Mouse (Mus musculus) CH12.LX (cell line): ENCODE measurements at regions not wholly inside any gene's neighbourhood (a gene's known extent, or its start where the extent isn't known, plus 50 kb on each side); places are given as distances from the start of the nearest gene placed in this dataset.

Experiments
- CTCF ChIP-seq, 2 experiments: IDR thresholded peaks in 1 of 2; conservative IDR thresholded peaks in 1 of 2; 2 replicates each; pipeline ENCODE4 v1.5.1; 2011 to 2012; ENCODE audit warnings: low read depth in 2 of 2, low read length in 2 of 2, improper control_type of control experiment in 1 of 2, inconsistent platforms in 1 of 2, mild to moderate bottlenecking in 1 of 2, moderate library complexity in 1 of 2
- ELF1 ChIP-seq: IDR thresholded peaks from 2 replicates; pipeline ENCODE4 v1.6.1; 2014; ENCODE audit warnings: low read depth, mild to moderate bottlenecking, inconsistent platforms, low read length, improper control_type of control experiment
- MAX ChIP-seq: IDR thresholded peaks from 2 replicates; pipeline ENCODE4 v1.6.1; 2011; ENCODE audit warnings: low read length, improper control_type of control experiment
- MAZ ChIP-seq: IDR thresholded peaks from 2 replicates; pipeline ENCODE4 v1.6.1; 2012; ENCODE audit warnings: low read depth, mild to moderate bottlenecking, inconsistent platforms, low read length, improper control_type of control experiment, moderate library complexity
- POLR2A ChIP-seq: IDR thresholded peaks from 2 replicates; pipeline ENCODE4 v1.6.1; 2011; ENCODE audit warnings: low read depth, mild to moderate bottlenecking, improper control_type of control experiment, low read length
- POLR2AphosphoS2 ChIP-seq: IDR thresholded peaks from 2 replicates; pipeline ENCODE4 v1.6.1; 2011; ENCODE audit warnings: low read depth, low read length, improper control_type of control experiment
- TBP ChIP-seq: conservative IDR thresholded peaks from 2 replicates; pipeline ENCODE4 v1.6.1; 2011; ENCODE audit warnings: low read depth, low read length, improper control_type of control experiment

- no peak for TF ChIP-seq CTCF (conservative IDR thresholded peaks at IDR 0.05 in 1 of 2, IDR thresholded peaks at IDR 0.05 in 1 of 2; ENCODE audit: low read depth in 2 of 2, low read length in 2 of 2)
- no peak for TF ChIP-seq TBP
- TF ChIP-seq MAX, result no peak
- TF ChIP-seq POLR2A, result no peak
- no peak for TF ChIP-seq POLR2AphosphoS2
- no peak for TF ChIP-seq ELF1
- no peak for TF ChIP-seq MAZ
Observed at GRCm38 (mm10) chr8:113007356-113007755, 437.5 kb downstream of the Cntnap4 start.
